Mouse (Mus musculus): ENCODE measurements around the gene App.

The App gene

DNA sequence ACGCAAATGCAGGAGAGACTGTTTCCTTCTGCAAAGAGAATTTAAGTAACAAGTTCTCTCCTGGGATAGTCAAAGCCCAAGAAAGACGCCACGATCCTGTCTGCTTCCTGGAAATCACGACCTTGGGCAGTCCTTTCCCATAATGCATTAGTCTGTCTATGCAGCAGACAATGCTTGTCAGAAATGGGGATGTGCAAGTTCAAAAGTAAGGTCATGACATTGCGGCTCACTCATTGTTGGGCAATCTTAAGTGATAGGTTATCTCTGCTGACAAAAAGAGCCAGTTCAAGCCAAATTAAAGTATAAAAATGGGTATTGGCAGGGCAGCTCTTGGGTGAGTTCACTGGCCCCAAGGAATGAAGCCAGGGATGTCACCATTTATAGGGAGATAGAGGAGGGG, 51.6 kb downstream of the App start:
- DNase-seq (ENCODE audit: low spot score in 2 of 2), result no peak

- DNase-seq (ENCODE audit: low spot score in 2 of 2), result no peak
Measured at GRCm38 (mm10) chr16:85118916-85119315, 54.6 kb downstream of the App start.

GRCm38 (mm10) chr16:85117541-85117940, 56.0 kb downstream of the App start:
- DNase-seq (ENCODE audit: low spot score in 2 of 2), result no peak

GRCm38 (mm10) chr16:85115837-85116236, 57.7 kb downstream of the App start:
- DNase-seq (ENCODE audit: low spot score in 2 of 2), result no peak

DNA sequence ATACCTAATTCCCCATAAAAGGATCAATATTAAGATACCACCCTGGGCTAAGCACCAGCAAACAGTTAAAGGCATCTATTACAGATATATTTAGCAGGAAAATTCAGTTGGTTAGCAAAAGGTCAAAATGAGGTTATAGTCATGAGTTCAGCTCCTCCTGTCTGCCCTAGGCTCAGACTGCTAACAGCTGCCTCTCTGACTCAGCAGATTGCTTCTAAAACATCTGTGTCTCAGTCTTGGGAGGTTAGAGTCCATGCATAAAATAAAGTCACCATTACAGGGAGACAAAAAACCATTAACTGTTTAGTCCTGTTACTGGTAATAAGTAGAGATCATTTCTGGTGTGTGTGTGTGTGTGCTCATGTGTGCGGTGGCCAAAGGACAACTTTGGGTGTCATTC, 58.8 kb downstream of the App start:
- DNase-seq (ENCODE audit: low spot score in 2 of 2), result no peak

- no peak for DNase-seq (ENCODE audit: low spot score in 2 of 2)
Measured at GRCm38 (mm10) chr16:85113941-85114340, 59.6 kb downstream of the App start.

GRCm38 (mm10) chr16:85112254-85112653, 61.3 kb downstream of the App start:
- DNase-seq (ENCODE audit: low spot score in 2 of 2), result no peak

DNA sequence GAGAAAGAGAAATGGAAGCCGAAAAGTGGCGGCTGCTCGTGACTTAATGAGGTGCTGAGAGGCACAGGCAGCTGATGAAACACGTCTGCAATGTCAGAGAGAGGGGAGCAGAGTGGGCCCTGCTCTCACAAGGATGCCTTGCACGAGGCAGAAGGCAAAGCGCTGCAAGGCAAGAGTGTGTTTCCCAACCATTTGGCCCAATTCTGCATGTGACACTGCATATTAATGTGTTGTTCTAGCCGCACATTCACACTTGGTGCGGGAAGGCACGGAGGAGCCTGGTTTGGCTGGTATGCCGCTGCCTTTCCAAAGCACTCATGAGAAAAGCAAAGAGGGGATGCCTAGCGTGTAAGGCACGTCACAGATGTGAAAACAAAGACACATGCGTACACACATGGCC, 63.1 kb downstream of the App start:
- DNase-seq (ENCODE audit: low spot score in 2 of 2), result peak in 1 of 2 experiments; percentile 62

DNA sequence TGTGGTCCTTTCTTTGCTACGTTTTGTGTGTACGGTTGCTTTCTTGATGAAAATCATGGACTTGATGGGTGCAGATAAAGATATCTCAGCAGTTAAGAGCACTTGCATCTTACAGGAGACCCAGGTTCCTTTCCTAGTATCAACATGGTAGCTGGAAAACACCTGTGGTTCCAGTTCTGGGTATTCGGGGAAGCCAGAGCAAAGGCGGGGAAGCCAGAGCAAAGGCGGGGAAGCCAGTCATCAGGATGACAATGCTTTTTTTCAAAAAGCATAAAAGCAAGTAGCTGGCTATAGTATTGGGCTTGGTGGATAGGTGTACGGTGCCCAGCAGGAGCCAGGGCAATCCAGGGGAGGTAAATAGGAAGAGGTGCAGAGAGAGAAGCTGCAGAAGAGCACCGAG, 65.1 kb downstream of the App start:
- DNase-seq (ENCODE audit: low spot score in 2 of 2), result no peak

DNA sequence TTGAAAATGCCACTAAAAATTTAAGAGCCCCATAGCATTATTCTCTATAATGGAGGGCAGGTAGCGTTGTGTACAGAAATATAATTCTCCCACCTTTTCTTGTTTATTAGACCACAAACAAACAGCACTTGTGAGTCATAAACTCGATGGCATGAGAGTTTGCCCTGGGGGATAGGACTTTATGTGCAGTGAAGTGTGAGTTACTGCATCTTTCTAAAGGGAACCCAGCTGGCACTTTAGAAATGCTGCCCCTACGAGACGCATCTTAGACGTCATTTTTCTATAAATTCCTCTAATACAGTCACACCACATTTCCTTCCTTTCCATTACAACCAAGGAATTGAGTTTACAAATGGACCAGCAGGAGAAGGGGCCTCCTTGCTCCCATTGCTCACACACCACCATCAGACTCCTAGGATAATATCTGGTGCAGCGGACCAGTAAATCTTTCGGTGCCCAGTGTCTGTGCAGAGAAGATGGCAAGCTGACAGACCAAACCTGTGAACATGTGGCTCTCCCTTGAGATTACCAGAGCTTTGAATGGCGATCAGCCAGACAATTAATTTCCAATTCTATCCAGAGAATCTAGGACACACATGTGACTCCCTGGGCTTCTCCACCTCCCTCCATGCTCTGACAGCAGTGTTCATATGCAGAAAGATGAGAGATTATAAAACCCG, 66.8 kb downstream of the App start:
- DNase-seq (ENCODE audit: low spot score in 2 of 2), result no peak

DNA sequence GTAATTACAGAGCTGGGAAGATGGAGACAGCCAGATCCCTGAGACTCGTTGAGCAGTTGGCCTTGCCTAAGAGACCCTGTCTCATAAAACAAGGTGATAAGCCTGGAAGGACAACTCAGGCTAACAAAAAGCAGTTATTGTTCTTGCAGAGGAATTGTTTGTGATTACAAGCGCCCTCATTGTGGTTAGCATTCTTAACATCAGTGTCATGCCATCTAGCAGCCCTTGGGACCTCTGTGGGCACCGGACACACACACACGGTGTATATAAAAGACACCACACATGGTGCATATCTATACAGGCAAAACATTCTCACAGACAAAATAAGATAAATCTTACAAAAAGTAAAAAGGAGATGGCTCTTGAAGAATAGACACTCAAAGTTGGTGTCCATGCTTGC, 68.0 kb downstream of the App start:
- DNase-seq (ENCODE audit: low spot score in 2 of 2), result no peak

DNA sequence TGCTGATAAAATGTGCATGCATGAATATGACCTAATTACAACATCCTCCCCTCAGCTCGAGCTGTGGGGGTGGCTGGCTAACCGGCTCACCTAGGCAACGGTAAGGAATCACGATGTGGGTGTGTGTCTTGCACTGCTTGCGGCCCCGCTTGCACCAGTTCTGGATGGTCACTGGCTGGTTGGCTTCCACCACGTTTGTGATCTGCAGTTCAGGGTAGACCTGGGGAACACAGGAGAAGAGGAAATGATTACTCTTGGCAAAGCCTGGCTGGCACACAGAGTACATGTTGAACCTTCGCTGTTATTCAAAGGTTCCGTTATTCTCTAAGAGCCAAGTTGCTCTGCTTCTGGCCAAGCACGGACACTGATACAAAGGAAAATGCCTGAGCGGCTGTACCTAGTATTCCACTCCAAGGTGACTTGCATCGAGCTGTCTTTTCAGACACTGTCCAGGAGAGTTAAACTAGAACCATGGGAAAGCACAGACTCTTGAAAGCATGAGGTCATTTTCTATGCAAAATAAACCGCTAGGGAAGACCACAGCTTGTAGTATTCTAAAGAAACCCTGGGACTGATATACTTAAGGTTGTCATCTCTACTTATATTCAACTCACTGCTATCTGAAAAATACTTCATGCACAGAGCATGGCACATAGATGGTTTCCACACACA, 70.3 kb downstream of the App start:
- DNase-seq (ENCODE audit: low spot score in 2 of 2), result no peak

DNA sequence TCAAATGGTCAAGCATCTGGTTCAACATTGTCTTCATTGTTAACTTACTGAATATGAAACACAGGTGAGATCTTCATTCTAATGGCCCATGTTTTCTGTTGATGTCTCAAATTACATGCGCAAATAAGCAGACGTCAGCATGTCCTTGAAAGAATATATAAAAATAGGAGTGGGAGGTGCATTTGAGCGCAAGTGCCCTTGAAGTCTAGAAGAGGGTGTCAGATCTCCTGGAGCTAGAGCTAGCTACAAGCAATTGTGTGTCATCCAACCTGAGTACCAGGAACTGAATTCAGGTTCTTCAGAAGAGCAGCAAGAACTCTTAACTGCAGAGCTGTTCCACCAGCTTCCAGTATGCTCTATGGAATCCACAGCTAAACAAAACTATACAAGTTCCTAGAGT, 72.0 kb downstream of the App start:
- DNase-seq (ENCODE audit: low spot score in 2 of 2), result no peak

- no peak for DNase-seq (ENCODE audit: low spot score in 2 of 2)
Measured at GRCm38 (mm10) chr16:85100806-85101205, 72.8 kb downstream of the App start.

DNA sequence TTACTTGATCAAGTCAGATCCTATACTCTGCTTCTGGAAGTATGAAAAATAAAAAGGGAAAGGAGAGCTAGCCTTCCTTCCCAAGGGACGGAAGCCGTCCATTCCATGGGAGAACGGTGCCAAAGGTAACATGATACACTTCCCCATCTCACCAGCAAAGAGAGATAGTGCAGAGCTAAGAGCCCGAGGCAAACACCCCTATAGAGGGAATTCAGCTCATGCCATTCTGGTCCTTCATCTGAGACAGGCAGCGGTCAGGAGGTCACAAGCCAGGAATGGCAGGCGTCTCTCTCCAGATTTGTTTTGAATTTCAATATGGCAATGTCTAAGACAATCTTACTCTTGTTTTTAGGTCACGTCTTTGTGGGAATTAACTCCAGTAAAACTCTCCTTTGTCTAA, 74.1 kb downstream of the App start:
- DNase-seq (ENCODE audit: low spot score in 2 of 2), result no peak

- DNase-seq (ENCODE audit: low spot score in 2 of 2), result no peak
Measured at GRCm38 (mm10) chr16:85099044-85099443, 74.5 kb downstream of the App start.

- no peak for DNase-seq (ENCODE audit: low spot score in 2 of 2)
Measured at GRCm38 (mm10) chr16:85096396-85096795, 77.2 kb downstream of the App start.

DNA sequence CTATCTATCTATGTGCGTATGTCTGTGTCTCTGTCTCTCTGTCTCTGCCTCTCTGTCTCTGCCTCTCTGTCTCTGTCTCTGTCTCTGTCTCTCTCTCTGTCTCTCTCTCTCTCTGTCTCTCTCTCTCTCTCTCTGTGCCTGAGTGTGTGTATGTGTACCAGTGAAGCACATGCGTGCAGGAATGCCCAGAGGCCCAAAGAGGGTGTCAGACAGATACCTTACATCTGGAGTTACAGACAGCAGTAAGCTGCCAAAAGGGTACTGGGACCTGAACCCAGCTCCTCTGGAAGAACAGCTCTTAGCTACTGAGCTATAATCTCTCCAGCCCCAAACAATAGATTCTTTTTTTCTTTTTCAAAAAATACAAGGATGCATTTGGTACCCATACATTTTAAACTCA, 77.6 kb downstream of the App start:
- no peak for DNase-seq (ENCODE audit: low spot score in 2 of 2)

GRCm38 (mm10) chr16:85092644-85093091, 80.9 kb downstream of the App start:
- no peak for DNase-seq (ENCODE audit: low spot score in 2 of 2)

DNA sequence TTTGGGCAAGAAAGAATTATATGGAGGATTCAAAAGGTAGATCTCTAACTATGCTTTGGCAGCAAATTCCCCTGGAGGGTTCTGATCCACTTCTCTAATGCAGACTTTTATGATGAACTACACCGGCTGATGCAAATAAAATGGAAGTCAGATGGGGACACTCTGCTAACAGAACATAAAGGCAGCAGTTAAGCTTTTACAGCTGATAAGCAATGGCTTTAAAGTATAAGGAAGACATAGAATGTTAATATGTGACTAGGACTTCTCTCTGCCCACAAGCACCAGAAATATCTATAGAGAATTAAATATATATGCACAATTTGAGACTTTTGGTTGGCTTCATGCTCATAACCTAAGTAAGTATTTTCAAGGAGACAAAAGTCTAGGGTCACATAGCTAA, 81.4 kb downstream of the App start:
- no peak for DNase-seq (ENCODE audit: low spot score in 2 of 2)

DNA sequence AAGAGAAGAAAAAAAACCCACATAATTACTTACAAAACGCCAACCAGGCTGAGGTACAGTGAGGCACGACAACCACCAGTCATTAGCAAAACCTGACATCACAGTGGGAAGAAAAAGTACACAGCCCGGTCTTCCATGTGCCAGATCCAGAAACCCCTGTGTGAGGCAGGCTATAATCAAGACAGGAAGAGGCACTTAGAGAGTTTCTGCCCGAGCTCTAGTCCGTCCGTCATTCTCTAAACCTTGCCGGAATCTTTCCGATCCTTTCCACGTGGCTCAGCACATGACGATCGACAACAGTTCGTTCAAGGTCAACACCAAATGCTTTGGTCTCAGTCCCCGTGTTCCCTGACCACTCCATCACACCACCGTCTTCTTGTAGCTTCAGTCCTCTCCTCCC, 82.6 kb downstream of the App start:
- no peak for DNase-seq (ENCODE audit: low spot score in 2 of 2)

- DNase-seq (ENCODE audit: low spot score in 2 of 2), result no peak
Measured at GRCm38 (mm10) chr16:85088126-85088525, 85.4 kb downstream of the App start.

GRCm38 (mm10) chr16:85086303-85086702, 87.3 kb downstream of the App start:
- no peak for DNase-seq (ENCODE audit: low spot score in 2 of 2)

GRCm38 (mm10) chr16:85085902-85086301, 87.7 kb downstream of the App start:
- no peak for DNase-seq (ENCODE audit: low spot score in 2 of 2)
